Mouse (Mus musculus) stomach, embryonic 16.5 days (tissue): ENCODE results near the gene Cxcr6. TPM values are rescaled to one million over a fixed set of nuclear protein-coding genes. Genes with fewer than 3 reads are reported as not detected.
"Not testable (repeated sequence)": the region's sequence is repeated elsewhere in the genome, so short reads cannot be mapped to it uniquely, and the experiment has no call there.

ENCODE experiments used
- ATAC-seq: fragments of 200-750 bp; cut with Nextera tagmentation; 2 replicates; pipeline ENCODE4 v1.8.0; 2017; ENCODE audit warnings: moderate number of reproducible peaks, moderate TSS enrichment; ENCODE audit not compliant: insufficient read depth, low FRiP score
- H3K27ac ChIP-seq: fragments of 300-500 bp; sonication (generic); 2 replicates; pipeline ENCODE4 v1.5.1; 2014; ENCODE audit warnings: low read length
- H3K27me3 ChIP-seq: fragments of 300-500 bp; sonication (generic); 2 replicates; pipeline ENCODE4 v1.6.1; 2014; ENCODE audit warnings: low read length, control low read depth, mixed read lengths; ENCODE audit not compliant: control insufficient read depth, insufficient read depth
- H3K36me3 ChIP-seq: fragments of 300-500 bp; sonication (generic); 2 replicates; pipeline ENCODE4 v1.6.1; 2014; ENCODE audit warnings: low read length; ENCODE audit not compliant: control insufficient read depth, insufficient read depth
- H3K4me1 ChIP-seq: fragments of 300-500 bp; sonication (generic); 2 replicates; pipeline ENCODE4 v1.6.1; 2014; ENCODE audit warnings: low read length, control low read depth, mixed read lengths; ENCODE audit not compliant: control insufficient read depth, insufficient read depth
- H3K4me2 ChIP-seq: fragments of 300-500 bp; sonication (generic); 2 replicates; pipeline ENCODE4 v1.6.1; 2014; ENCODE audit warnings: low read depth, low read length, mixed read lengths
- H3K4me3 ChIP-seq: fragments of 300-500 bp; sonication (generic); replicated peaks from 2 replicates; pipeline ENCODE4 v1.5.1; 2014; ENCODE audit warnings: mild to moderate bottlenecking, low read length
- H3K9ac ChIP-seq: fragments of 300-500 bp; sonication (generic); 2 replicates; pipeline ENCODE4 v1.6.1; 2014; ENCODE audit warnings: low read length
- H3K9me3 ChIP-seq: fragments of 300-500 bp; sonication (generic); replicated peaks from 2 replicates; pipeline ENCODE4 v1.6.1; 2016; ENCODE audit warnings: low read length, control low read depth; ENCODE audit not compliant: control insufficient read depth
- WGBS: fragments of 180-500 bp; shearing (Covaris S2); extraction: QIAGEN DNeasy Blood & Tissue Kit; methylation state at CpG from one replicate; pipeline ENCODE4 v1.1.7; 2014; 5-methylcytosine and 5-hydroxymethylcytosine counted together
- polyA plus RNA-seq: library from polyadenylated mRNA; unstranded; fragments of >200 nt; fragmentation: Nextera tagmentation; extraction: Ambion mirVana; gene quantifications from 2 replicates; pipeline ENCODE4 v1.2.1, GENCODE M21; 2015

Gene Cxcr6
- polyA plus RNA-seq, 1 experiment from 2014 or later, result 1.0 TPM

GRCm38 (mm10) chr9:123769532-123769931 is 36.7 kb upstream of the Cxcr6 start:
- no peak overlapping the region for H3K9ac ChIP-seq
- WGBS, result 38% methylated on average over 6 of the region's 6 CpGs
- H3K27me3 ChIP-seq, result no peaks in the 10 kb centered on the region
- H3K4me1 ChIP-seq, result no peaks in the 10 kb centered on the region
- no peak overlapping the region for H3K4me3 ChIP-seq
- H3K9me3 ChIP-seq, result no peaks in the 10 kb centered on the region
- ATAC-seq, result no peak
- no peak overlapping the region for H3K4me2 ChIP-seq
- H3K27ac ChIP-seq, result no peak overlapping the region
- no peaks in the 10 kb centered on the region for H3K36me3 ChIP-seq

GRCm38 (mm10) chr9:123773299-123773698 is 33.0 kb upstream of the Cxcr6 start:
- H3K4me1 ChIP-seq, H3K9ac ChIP-seq, H3K4me3 ChIP-seq, H3K27me3 ChIP-seq, H3K36me3 ChIP-seq, H3K9me3 ChIP-seq, ATAC-seq, H3K4me2 ChIP-seq, H3K27ac ChIP-seq: not testable (repeated sequence)
- WGBS, result 33% methylated on average over 2 of the region's 2 CpGs

- no peak overlapping the region for H3K27ac ChIP-seq
- ATAC-seq, result peak; percentile 53; the same call in 1 of the 2 replicates
- 71% methylated on average over 4 of the region's 4 CpGs for WGBS
Measured at GRCm38 (mm10) chr9:123788855-123789529, 17.3 kb upstream of the Cxcr6 start.

DNA sequence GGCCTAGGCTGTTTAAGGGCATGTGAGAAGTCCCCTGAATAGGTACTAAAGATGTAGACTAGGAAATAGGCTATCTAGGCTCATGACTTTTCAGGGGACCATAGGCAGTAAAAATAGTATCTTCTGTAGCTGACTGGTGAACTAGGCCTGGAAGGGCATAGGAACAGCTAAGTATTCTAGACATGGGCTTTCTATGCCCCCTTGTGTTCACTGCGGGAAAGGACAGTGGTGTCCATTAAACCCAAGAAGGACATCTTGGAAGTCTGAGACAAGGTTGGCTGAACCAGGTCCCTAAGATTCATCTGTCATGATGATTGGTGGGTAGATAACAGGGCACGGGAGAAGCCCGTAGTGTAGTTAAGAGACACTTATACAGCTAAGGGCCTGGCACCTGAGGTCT is 10.1 kb upstream of the Cxcr6 start:
- H3K9ac ChIP-seq, result no peak overlapping the region
- H3K4me2 ChIP-seq, result no peak overlapping the region
- no peaks in the 10 kb centered on the region for H3K4me1 ChIP-seq
- no peaks in the 10 kb centered on the region for H3K27me3 ChIP-seq
- no peak overlapping the region for H3K27ac ChIP-seq
- H3K4me3 ChIP-seq, result no peak overlapping the region
- WGBS, result 42% methylated on average over 3 of the region's 3 CpGs
- H3K9me3 ChIP-seq, result no peaks in the 10 kb centered on the region
- no peak for ATAC-seq
- peaks cover 23% of the 10 kb centered on the region for H3K36me3 ChIP-seq

More at GRCm38 (mm10) chr9:123788855-123789529, 17.3 kb upstream of the Cxcr6 start:
- Histone ChIP-seq H3K9me3 (peaks cover 2% of the 10 kb centered on the region; the same call in 1 of the 2 replicates), H3K4me2 (no peak overlapping the region), H3K36me3 (peaks cover 18% of the 10 kb centered on the region), H3K4me3 (no peak overlapping the region), H3K9ac (no peak overlapping the region), H3K4me1 (no peaks in the 10 kb centered on the region), H3K27me3 (no peaks in the 10 kb centered on the region)

DNA sequence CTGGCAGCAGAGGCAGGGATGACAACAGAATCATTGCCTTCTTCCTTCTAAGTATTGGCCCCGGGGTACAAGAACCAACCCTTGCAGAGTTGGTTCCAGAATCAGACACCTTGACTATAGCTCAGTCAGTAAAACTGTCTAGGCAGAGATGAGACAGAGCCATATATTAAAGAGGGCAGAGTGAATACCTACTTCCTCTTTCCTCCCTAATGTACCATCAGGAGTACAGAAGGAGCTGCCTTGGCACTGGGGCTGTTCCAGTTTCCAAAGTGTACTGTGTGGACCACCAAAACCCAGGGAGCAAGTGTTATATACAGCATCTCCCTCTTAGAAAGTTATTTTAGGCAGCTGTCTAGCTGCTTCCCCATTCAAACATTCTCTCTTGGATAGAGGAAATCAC is 4.7 kb upstream of the Cxcr6 start:
- Histone ChIP-seq H3K27me3 (no peaks in the 10 kb centered on the region), H3K4me1 (no peaks in the 10 kb centered on the region), H3K36me3 (peaks cover 2% of the 10 kb centered on the region; the same call in 1 of the 2 replicates), H3K4me2 (no peak overlapping the region), H3K9ac (no peak overlapping the region), H3K27ac (no peak overlapping the region), H3K4me3 (no peak overlapping the region), H3K9me3 (no peaks in the 10 kb centered on the region)
- 96% methylated on average over 1 of the region's 1 CpGs for WGBS
- no peak for ATAC-seq

DNA sequence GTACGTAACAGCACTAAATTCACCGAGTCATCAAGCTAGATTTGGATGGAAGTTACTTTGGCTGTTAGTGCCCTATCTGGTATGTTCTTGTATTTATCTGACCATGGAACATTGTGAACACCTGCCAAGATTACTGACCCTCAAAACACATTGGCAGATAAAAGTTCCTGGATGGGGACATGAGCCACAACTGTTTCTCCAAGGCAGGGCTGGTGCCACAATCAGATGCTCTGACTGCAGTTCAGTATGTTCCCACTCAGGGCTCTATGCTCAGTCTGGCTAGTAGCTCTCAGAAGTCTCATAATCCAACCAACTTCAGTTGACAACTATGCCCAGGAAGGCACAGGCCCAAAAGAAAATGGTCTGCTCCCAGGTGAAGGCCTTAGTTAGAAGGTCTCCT is 3.9 kb upstream of the Cxcr6 start:
- Histone ChIP-seq H3K27me3 (no peaks in the 10 kb centered on the region), H3K4me1 (no peaks in the 10 kb centered on the region), H3K4me2 (no peak overlapping the region), H3K9ac (no peak overlapping the region), H3K27ac (no peak overlapping the region), H3K9me3 (no peaks in the 10 kb centered on the region), H3K4me3 (no peak overlapping the region), H3K36me3 (peaks cover 2% of the 10 kb centered on the region; the same call in 1 of the 2 replicates)
- 94% methylated on average over 2 of the region's 2 CpGs for WGBS
- no peak for ATAC-seq

GRCm38 (mm10) chr9:123802896-123803295 is 3.4 kb upstream of the Cxcr6 start:
- no peak overlapping the region for H3K4me2 ChIP-seq
- no peaks in the 10 kb centered on the region for H3K4me1 ChIP-seq

DNA sequence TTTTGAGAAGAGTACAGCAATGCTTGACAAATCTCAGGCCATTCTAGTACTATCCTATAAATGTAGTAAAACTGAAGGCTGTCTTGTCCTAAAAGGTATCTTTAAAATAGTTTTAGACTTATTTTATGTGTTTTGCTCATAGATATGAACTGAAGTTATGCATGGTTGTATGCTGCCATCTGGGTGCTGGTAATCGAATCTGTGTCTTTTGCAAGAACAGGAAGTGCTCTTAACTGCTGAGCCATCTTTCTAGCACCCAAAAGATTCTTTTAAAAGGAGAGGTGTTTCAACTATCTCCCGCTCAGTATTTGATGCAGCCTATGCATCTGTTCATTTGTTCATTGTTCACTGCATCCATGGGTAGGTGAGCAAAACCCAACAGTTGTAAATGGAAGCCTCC is 1.0 kb upstream of the Cxcr6 start:
- Histone ChIP-seq H3K9ac (no peak overlapping the region), H3K9me3 (no peaks in the 10 kb centered on the region), H3K4me2 (no peak overlapping the region), H3K27ac (no peak overlapping the region), H3K4me3 (no peak overlapping the region), H3K4me1 (no peaks in the 10 kb centered on the region), H3K27me3 (no peaks in the 10 kb centered on the region), H3K36me3 (0 out of 2 replicates have a peak, but pooled peaks cover 2% of the 10 kb centered on the region)
- ATAC-seq, result no peak
- WGBS, result 88% methylated on average over 2 of the region's 2 CpGs

More at GRCm38 (mm10) chr9:123802896-123803295, 3.4 kb upstream of the Cxcr6 start:
- H3K9me3 ChIP-seq, result no peaks in the 10 kb centered on the region
- H3K27ac ChIP-seq, result no peak overlapping the region
- no peak overlapping the region for H3K9ac ChIP-seq
- H3K36me3 ChIP-seq, result 0 out of 2 replicates have a peak, but pooled peaks cover 2% of the 10 kb centered on the region
- H3K4me3 ChIP-seq, result no peak overlapping the region
- no peaks in the 10 kb centered on the region for H3K27me3 ChIP-seq
- no peak for ATAC-seq

DNA sequence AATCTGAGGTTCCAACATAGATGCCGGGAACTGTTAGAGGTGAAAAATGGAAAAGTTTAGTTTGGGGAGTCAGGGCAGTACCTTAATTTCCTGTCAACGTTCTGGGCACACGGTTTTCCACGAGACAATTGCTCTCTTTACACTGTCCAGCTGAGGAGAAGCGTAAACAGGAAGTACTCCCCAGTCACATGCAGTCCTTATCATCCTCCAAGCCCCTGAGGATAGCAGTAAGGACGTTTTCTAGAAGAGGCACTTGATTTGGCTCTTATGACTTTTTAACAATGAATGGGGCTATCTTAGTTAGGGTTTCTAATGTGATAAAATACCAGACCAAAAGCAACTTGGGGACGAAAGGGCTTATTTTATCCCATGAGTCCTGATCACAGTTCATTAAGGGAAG is 2.3 kb downstream of the Cxcr6 start:
- Histone ChIP-seq H3K4me2 (no peak overlapping the region), H3K4me3 (no peak overlapping the region), H3K4me1 (no peaks in the 10 kb centered on the region), H3K27ac (no peak overlapping the region), H3K27me3 (no peaks in the 10 kb centered on the region), H3K9ac (no peak overlapping the region), H3K36me3 (peaks cover 7% of the 10 kb centered on the region; the same call in 1 of the 2 replicates), H3K9me3 (no peaks in the 10 kb centered on the region)
- ATAC-seq, result no peak
- 54% methylated on average over 7 of the region's 7 CpGs for WGBS
